Mouse (Mus musculus) embryonic fibroblast, embryonic 13.5 days (primary cell): ENCODE results near the gene Exoc6b.

Experiments used
- CTCF ChIP-seq: IDR thresholded peaks from 2 replicates; pipeline ENCODE4 v1.5.1; 2011; ENCODE audit warnings: mild to moderate bottlenecking, control low read depth, low read length, moderate library complexity, borderline replicate concordance; ENCODE audit not compliant: insufficient read depth
- POLR2A ChIP-seq: IDR thresholded peaks from 2 replicates; pipeline ENCODE4 v1.6.1; 2011; ENCODE audit warnings: low read depth, mild to moderate bottlenecking, control low read depth, low read length, moderate library complexity

- TF ChIP-seq POLR2A (no peak), CTCF (no peak)
These were observed 486.5 kb downstream of the Exoc6b start for GRCm38 (mm10) chr6:84582826-84583225.
